Mouse (Mus musculus) spleen, adult 2 months (tissue): ENCODE results near the gene Tnfsfm13. TPM values are rescaled to one million over a fixed set of nuclear protein-coding genes. Genes with fewer than 3 reads are reported as not detected.
"Not testable (repeated sequence)": the region's sequence is repeated elsewhere in the genome, so short reads cannot be mapped to it uniquely, and the experiment has no call there.

Experiments
- DNase-seq, 2 experiments: peaks; one replicate each; pipeline versions ENCODE4 v3.0.0 to v3.0.0-alpha.2; 2012 to 2021; ENCODE audit warnings: low spot score in 2 of 2, low read depth in 1 of 2
- H3K27ac ChIP-seq: fragments of 200-500 bp; 2 replicates; pipeline ENCODE4 v1.5.1; 2012; ENCODE audit warnings: low read length, inconsistent platforms; ENCODE audit not compliant: insufficient read depth
- H3K27me3 ChIP-seq: fragments of 200-500 bp; 2 replicates; pipeline ENCODE4 v1.6.1; 2012; ENCODE audit warnings: mild to moderate bottlenecking, moderate library complexity, low read length, inconsistent platforms; ENCODE audit not compliant: control insufficient read depth, insufficient read depth
- H3K36me3 ChIP-seq: fragments of 200-500 bp; 2 replicates; pipeline ENCODE4 v1.6.1; 2012; ENCODE audit warnings: mild to moderate bottlenecking, low read length, inconsistent platforms; ENCODE audit not compliant: control insufficient read depth, insufficient read depth
- H3K4me1 ChIP-seq: fragments of 200-500 bp; 2 replicates; pipeline ENCODE4 v1.6.1; 2011; ENCODE audit warnings: inconsistent platforms; ENCODE audit not compliant: control insufficient read depth, insufficient read depth, insufficient read length
- H3K4me3 ChIP-seq: fragments of 200-500 bp; 2 replicates; pipeline ENCODE4 v1.5.1; 2011; ENCODE audit warnings: mild to moderate bottlenecking, inconsistent platforms; ENCODE audit not compliant: insufficient read depth, insufficient read length; ENCODE audit errors: extremely low read depth
- CTCF ChIP-seq: fragments of 200-500 bp; IDR thresholded peaks from 2 replicates; pipeline ENCODE4 v1.5.1; 2011; ENCODE audit warnings: mild to moderate bottlenecking, inconsistent platforms; ENCODE audit not compliant: insufficient read depth, insufficient read length, insufficient replicate concordance; ENCODE audit errors: extremely low read depth
- POLR2A ChIP-seq: fragments of 200-500 bp; IDR thresholded peaks from 2 replicates; pipeline ENCODE4 v1.6.1; 2011; ENCODE audit warnings: low read depth, low read length, inconsistent platforms
- WGBS: fragments of 180-500 bp; shearing (Covaris S2); methylation state at CpG from one replicate; pipeline ENCODE4 v1.1.7; 2018; 5-methylcytosine and 5-hydroxymethylcytosine counted together
- polyA plus RNA-seq: library from polyadenylated mRNA; depleted of rRNA; stranded (reverse); fragments of >200 nt; gene quantifications from 2 replicates; pipeline ENCODE4 v1.2.3, GENCODE M21; 2012; rRNA removed

Gene Tnfsfm13
- 4.8 and 5.0 TPM in 2 replicates for polyA plus RNA-seq

- 15% methylated on average over 40 of the region's 41 CpGs for WGBS
- Histone ChIP-seq H3K4me3 (peak within 1 kb of the TSS; percentile 46), H3K27ac (peak within 1 kb of the TSS; percentile 85), H3K27me3 (peaks cover 7% of the 10 kb centered on the region), H3K4me1 (peaks cover 3% of the 10 kb centered on the region), H3K36me3 (no peaks in the 10 kb centered on the region)
- TF ChIP-seq CTCF (no peak), POLR2A (no peak)
- no peak for DNase-seq
Measured at GRCm38 (mm10) chr11:69695361-69696181, at the start of gene Tnfsfm13, which contains the start of gene Tnfsf12. Gene Tnfsfm13 (minus strand): TSS chr11:69696098. Gene Tnfsf12 (minus strand): TSS chr11:69695849.

- not testable (repeated sequence) for DNase-seq, H3K27me3 ChIP-seq, H3K27ac ChIP-seq, H3K4me1 ChIP-seq, H3K4me3 ChIP-seq
- 58% methylated on average over 3 of the region's 3 CpGs for WGBS
- peaks cover 27% of the 10 kb centered on the region for H3K36me3 ChIP-seq
Measured at GRCm38 (mm10) chr11:69731408-69731807, 35.5 kb upstream of the Tnfsfm13 start.

- Histone ChIP-seq H3K27ac (no peak overlapping the region), H3K36me3 (peaks cover 3% of the 10 kb centered on the region), H3K4me1 (no peaks in the 10 kb centered on the region), H3K27me3 (no peaks in the 10 kb centered on the region), H3K4me3 (no peak overlapping the region)
- 47% methylated on average over 3 of the region's 3 CpGs for WGBS
- peak; percentile 47 to 52 for DNase-seq
- TF ChIP-seq POLR2A (no peak), CTCF (peak; percentile 38; the same call in 1 of the 2 replicates)
Measured at GRCm38 (mm10) chr11:69729063-69729462, 33.2 kb upstream of the Tnfsfm13 start.

- Histone ChIP-seq H3K4me3 (no peak overlapping the region), H3K36me3 (no peaks in the 10 kb centered on the region), H3K27ac (no peak overlapping the region), H3K27me3 (no peaks in the 10 kb centered on the region), H3K4me1 (no peaks in the 10 kb centered on the region)
- no peak for DNase-seq
- 52% methylated on average over 5 of the region's 5 CpGs for WGBS
- TF ChIP-seq CTCF (no peak), POLR2A (no peak)
Measured at GRCm38 (mm10) chr11:69725951-69726350, 30.1 kb upstream of the Tnfsfm13 start.

GRCm38 (mm10) chr11:69723074-69723473 lies 27.2 kb upstream of the Tnfsfm13 start:
- Histone ChIP-seq H3K4me1 (no peaks in the 10 kb centered on the region), H3K27ac (no peak overlapping the region), H3K36me3 (no peaks in the 10 kb centered on the region), H3K27me3 (no peaks in the 10 kb centered on the region), H3K4me3 (no peak overlapping the region)
- 60% methylated on average over 2 of the region's 2 CpGs for WGBS
- no peak for TF ChIP-seq POLR2A
- no peak for TF ChIP-seq CTCF
- no peak for DNase-seq

GRCm38 (mm10) chr11:69720852-69721251 lies 25.0 kb upstream of the Tnfsfm13 start:
- no peak for DNase-seq
- no peak for TF ChIP-seq POLR2A
- 83% methylated on average over 6 of the region's 6 CpGs for WGBS
- Histone ChIP-seq H3K4me3 (no peak overlapping the region), H3K4me1 (no peaks in the 10 kb centered on the region), H3K27me3 (no peaks in the 10 kb centered on the region), H3K36me3 (no peaks in the 10 kb centered on the region), H3K27ac (no peak overlapping the region)

- no peaks in the 10 kb centered on the region for H3K4me1 ChIP-seq
- no peak for DNase-seq
- no peak overlapping the region for H3K27ac ChIP-seq
- no peaks in the 10 kb centered on the region for H3K27me3 ChIP-seq
- TF ChIP-seq CTCF, result no peak
- no peaks in the 10 kb centered on the region for H3K36me3 ChIP-seq
- 75% methylated on average over 6 of the region's 6 CpGs for WGBS
- H3K4me3 ChIP-seq, result no peak overlapping the region
Measured at GRCm38 (mm10) chr11:69719423-69719822, 23.5 kb upstream of the Tnfsfm13 start.
